Comparison of ENCODE assay signal across 13 mouse cellular contexts in genomic region chr16:84832736-84833135, GRCm38 (mm10). TPM values are rescaled to one million over a fixed set of nuclear protein-coding genes. Genes with fewer than 3 reads are reported as not detected.
DNase-seq lines count a peak whose midpoint lies in the region; ATAC-seq and TF ChIP-seq lines count a peak whose summit lies in the region.
"Had no signal": no experiment of that assay in that cellular context is flagged by ENCODE, and none has a peak within 500 bp of the region (broad histone marks: within the 10 kb centered on the region; RNA-seq: fewer than 3 reads in every experiment).

No protein-coding gene starts in this region.

- WGBS in heart, adult 2 months: 65% methylated on average over 5 of the region's 5 CpGs
- 94% methylated on average over 5 of the region's 5 CpGs for WGBS in heart, embryonic 11.5 days (ENCODE audit: insufficient replicate concordance)
- 89% methylated on average over 5 of the region's 5 CpGs for WGBS in liver, postnatal 0 days (ENCODE audit: insufficient replicate concordance)

- no peak overlapping the region for H3K9ac ChIP-seq in heart, adult 2 months (ENCODE audit: low read depth, low read length)
- H3K9ac ChIP-seq in heart, embryonic 11.5 days (ENCODE audit: low read depth, low read length): no peak overlapping the region
- no peak overlapping the region for H3K9ac ChIP-seq in liver, postnatal 0 days (replicated peaks)
- H3K9ac ChIP-seq: forebrain, embryonic 12.5 days; hindbrain, embryonic 15.5 days; lung, embryonic 15.5 days had no signal

- no peaks in the 10 kb centered on the region for H3K9me3 ChIP-seq in heart, embryonic 11.5 days (replicated peaks; ENCODE audit: control insufficient read depth, low read length)
- H3K9me3 ChIP-seq in liver, postnatal 0 days (ENCODE audit: low read length): no peaks in the 10 kb centered on the region
- H3K9me3 ChIP-seq: forebrain, embryonic 12.5 days; hindbrain, embryonic 15.5 days; lung, embryonic 15.5 days had no signal

- peaks cover 48% of the 10 kb centered on the region for H3K36me3 ChIP-seq in heart, adult 2 months (ENCODE audit: control insufficient read depth, insufficient read depth, low read length)
- peaks cover 17% of the 10 kb centered on the region for H3K36me3 ChIP-seq in heart, embryonic 11.5 days (ENCODE audit: control insufficient read depth, insufficient read depth, low read length)
- peaks cover 42% of the 10 kb centered on the region for H3K36me3 ChIP-seq in liver, postnatal 0 days (replicated peaks; ENCODE audit: insufficient read depth, low read length)

- no peak for TF ChIP-seq EP300 in heart, adult 2 months (IDR thresholded peaks at IDR 0.05; ENCODE audit: insufficient read depth, low read depth, low read length)
- no peak for TF ChIP-seq EP300 in liver, postnatal 0 days (IDR thresholded peaks at IDR 0.05; ENCODE audit: low read depth)

- no peak for TF ChIP-seq CTCF in heart, adult 2 months (IDR thresholded peaks at IDR 0.05)
- no peak for TF ChIP-seq CTCF in liver, postnatal 0 days (IDR thresholded peaks at IDR 0.05; ENCODE audit: low read depth)

- peak overlapping the region; percentile 100 for H3K27ac ChIP-seq in heart, adult 2 months
- H3K27ac ChIP-seq in heart, embryonic 11.5 days (ENCODE audit: low read depth, low read length): no peak overlapping the region
- H3K27ac ChIP-seq in liver, postnatal 0 days (ENCODE audit: low read depth): no peak overlapping the region
- H3K27ac ChIP-seq: forebrain, embryonic 12.5 days; hindbrain, embryonic 15.5 days; left cerebral cortex, adult 2 months; lung, embryonic 15.5 days had no signal

- peak overlapping the region; percentile 97; the same call in 1 of the 2 replicates for H3K4me3 ChIP-seq in heart, adult 2 months
- H3K4me3 ChIP-seq in heart, embryonic 11.5 days (ENCODE audit: low read depth, low read length): no peak overlapping the region
- H3K4me3 ChIP-seq in liver, postnatal 0 days (ENCODE audit: low read depth, low read length): no peak overlapping the region
- H3K4me3 ChIP-seq: forebrain, embryonic 12.5 days; hindbrain, embryonic 15.5 days; lung, embryonic 15.5 days had no signal

- peak in 1 of 2 experiments; percentile 28 for DNase-seq in heart, adult 2 months
- peak; percentile 56 for DNase-seq in left cerebral cortex, postnatal 4 days
- DNase-seq in left cerebral cortex, postnatal 10 days (ENCODE audit: extremely low spot score in 1 of 2, low spot score in 2 of 2): no peak
- peak; percentile 78 to 85 for DNase-seq in cerebellum, adult 18-20 months
- DNase-seq in liver, postnatal 0 days: no peak

- no peak for TF ChIP-seq POLR2A in heart, adult 2 months (IDR thresholded peaks at IDR 0.05; ENCODE audit: insufficient read depth, low read depth, low read length)

- intact Hi-C loops in heart, adult 2 months (cut with DNase I): no loop called here
- intact Hi-C loops in left cerebral cortex, postnatal 4 days (cut with DNase I): no loop called here
- intact Hi-C loops in left cerebral cortex, postnatal 10 days (cut with DNase I): loop anchor here (5.0 kb wide), 1 partner anchor 95 kb away; the partner anchor contains the start of gene Mrpl39

- no peaks in the 10 kb centered on the region for H3K27me3 ChIP-seq in heart, adult 2 months (ENCODE audit: control insufficient read depth, insufficient read depth, low read length)
- H3K27me3 ChIP-seq in heart, embryonic 11.5 days (ENCODE audit: control insufficient read depth, insufficient read depth, low read length): no peaks in the 10 kb centered on the region
- H3K27me3 ChIP-seq in liver, postnatal 0 days (ENCODE audit: insufficient read depth, low read length): no peaks in the 10 kb centered on the region
- H3K27me3 ChIP-seq: CH12.LX; forebrain, embryonic 12.5 days; hindbrain, embryonic 15.5 days; lung, embryonic 15.5 days had no signal

- no peak for ATAC-seq in heart, embryonic 11.5 days (replicated peaks; ENCODE audit: insufficient number of reproducible peaks, low FRiP score, low TSS enrichment)
- no peak for ATAC-seq in liver, postnatal 0 days
- no peak for ATAC-seq in inflammation-experienced regulatory T-cells, adult 6 months

- H3K4me2 ChIP-seq in heart, embryonic 11.5 days: no peak overlapping the region
- H3K4me2 ChIP-seq in liver, postnatal 0 days (ENCODE audit: low read depth, low read length): 0 out of 2 replicates have a peak overlapping the region, but pooled peaks have one; percentile 82
- H3K4me2 ChIP-seq: forebrain, embryonic 12.5 days; hindbrain, embryonic 15.5 days; lung, embryonic 15.5 days had no signal

- no peaks in the 10 kb centered on the region for H3K79me2 ChIP-seq in heart, adult 2 months (replicated peaks; ENCODE audit: control insufficient read depth, insufficient read depth, low read length)

- peaks cover 8% of the 10 kb centered on the region for H3K4me1 ChIP-seq in heart, adult 2 months (ENCODE audit: control insufficient read depth, insufficient read depth, low read length)
- peaks cover 15% of the 10 kb centered on the region; the same call in 1 of the 2 replicates for H3K4me1 ChIP-seq in heart, embryonic 11.5 days (ENCODE audit: control insufficient read depth, insufficient read depth, low read length)
- peaks cover 16% of the 10 kb centered on the region for H3K4me1 ChIP-seq in liver, postnatal 0 days (ENCODE audit: insufficient read depth)

RNA-seq across cellular contexts. Expression of gene Gabpa, which starts 2.0 kb away (rescaled TPM):
- total RNA-seq in heart, adult 2 months (2021): 10 to 100 TPM; 41.3 to 42.6 TPM
- polyA plus RNA-seq in heart, adult 2 months (2012; rRNA removed): 10.4 and 22.1 TPM in 2 replicates
- 35.3 and 41.6 TPM in 2 replicates for polyA plus RNA-seq in heart, embryonic 11.5 days (2014; fragmentation: Nextera tagmentation; extraction: Ambion mirVana)
- total RNA-seq in left cerebral cortex, postnatal 4 days (2021): 10 to 100 TPM; 26.1 to 26.7 TPM
- total RNA-seq in left cerebral cortex, postnatal 10 days (2021): 10 to 100 TPM; 21.8 to 22.0 TPM
- polyA plus RNA-seq in liver, postnatal 0 days (2015; fragmentation: Nextera tagmentation; extraction: Ambion mirVana): 7.9 and 9.2 TPM in 2 replicates
- 10 to 100 TPM; 17.6 to 29.3 (median 20.9) TPM for polyA plus RNA-seq in inflammation-experienced regulatory T-cells, adult 6 months (2017; shearing (Covaris generic))

RNA-seq across cellular contexts. Expression of gene Atp5j, which starts 2.7 kb away (rescaled TPM):
- 1,000 to 10,000 TPM; 1,617 to 1,909 TPM for total RNA-seq in heart, adult 2 months (2021)
- polyA plus RNA-seq in heart, adult 2 months (2012; rRNA removed): 665 and 1,027 TPM in 2 replicates
- 1,388 and 1,414 TPM in 2 replicates for polyA plus RNA-seq in heart, embryonic 11.5 days (2014; fragmentation: Nextera tagmentation; extraction: Ambion mirVana)
- 100 to 1,000 TPM; 264 to 276 TPM for total RNA-seq in left cerebral cortex, postnatal 4 days (2021)
- total RNA-seq in left cerebral cortex, postnatal 10 days (2021): 100 to 1,000 TPM; 329 to 330 TPM
- polyA plus RNA-seq in liver, postnatal 0 days (2015; fragmentation: Nextera tagmentation; extraction: Ambion mirVana): 805 and 808 TPM in 2 replicates
- 100 to 1,000 TPM; 434 to 717 (median 501) TPM for polyA plus RNA-seq in inflammation-experienced regulatory T-cells, adult 6 months (2017; shearing (Covaris generic))

RNA-seq across cellular contexts. Expression of gene Jam2, which starts 58.8 kb away (rescaled TPM):
- 10 to 100 TPM; 77.9 to 81.0 TPM for total RNA-seq in heart, adult 2 months (2021)
- polyA plus RNA-seq in heart, adult 2 months (2012; rRNA removed): 55.4 and 91.2 TPM in 2 replicates
- 8.1 and 9.8 TPM in 2 replicates for polyA plus RNA-seq in heart, embryonic 11.5 days (2014; fragmentation: Nextera tagmentation; extraction: Ambion mirVana)
- 10 to 100 TPM; 15.3 to 16.1 TPM for total RNA-seq in left cerebral cortex, postnatal 4 days (2021)
- 10 to 100 TPM; 20.4 to 23.1 TPM for total RNA-seq in left cerebral cortex, postnatal 10 days (2021)
- 2.9 and 3.2 TPM in 2 replicates for polyA plus RNA-seq in liver, postnatal 0 days (2015; fragmentation: Nextera tagmentation; extraction: Ambion mirVana)
- under 1 TPM in 1 of 3 experiments, not detected in 2; 0.21 TPM for polyA plus RNA-seq in inflammation-experienced regulatory T-cells, adult 6 months (2017; shearing (Covaris generic))
- total RNA-seq: monocyte, adult 5-6 weeks had no signal

Comparison
In these comparisons a context has a peak if more than half of its experiments do, and no peak if none do; other contexts are left out.
1. DNase-seq: peak in left cerebral cortex, postnatal 4 days (single experiment) and cerebellum, adult 18-20 months (2 of 2); none in left cerebral cortex, postnatal 10 days (0 of 2) and liver, postnatal 0 days (single experiment).